Mouse (Mus musculus) heart, adult 11 months (tissue): ENCODE measurements around the gene Ilf2.

ENCODE experiments used
- DNase-seq: peaks from one replicate; pipeline ENCODE4 v3.0.0; 2022

Ilf2 gene

GRCm38 (mm10) chr3:90464552-90465080, 11.3 kb upstream of the Ilf2 start:
- peak; percentile 95 for DNase-seq

GRCm38 (mm10) chr3:90465081-90465685, 10.7 kb upstream of the Ilf2 start:
- DNase-seq, result no peak

DNA sequence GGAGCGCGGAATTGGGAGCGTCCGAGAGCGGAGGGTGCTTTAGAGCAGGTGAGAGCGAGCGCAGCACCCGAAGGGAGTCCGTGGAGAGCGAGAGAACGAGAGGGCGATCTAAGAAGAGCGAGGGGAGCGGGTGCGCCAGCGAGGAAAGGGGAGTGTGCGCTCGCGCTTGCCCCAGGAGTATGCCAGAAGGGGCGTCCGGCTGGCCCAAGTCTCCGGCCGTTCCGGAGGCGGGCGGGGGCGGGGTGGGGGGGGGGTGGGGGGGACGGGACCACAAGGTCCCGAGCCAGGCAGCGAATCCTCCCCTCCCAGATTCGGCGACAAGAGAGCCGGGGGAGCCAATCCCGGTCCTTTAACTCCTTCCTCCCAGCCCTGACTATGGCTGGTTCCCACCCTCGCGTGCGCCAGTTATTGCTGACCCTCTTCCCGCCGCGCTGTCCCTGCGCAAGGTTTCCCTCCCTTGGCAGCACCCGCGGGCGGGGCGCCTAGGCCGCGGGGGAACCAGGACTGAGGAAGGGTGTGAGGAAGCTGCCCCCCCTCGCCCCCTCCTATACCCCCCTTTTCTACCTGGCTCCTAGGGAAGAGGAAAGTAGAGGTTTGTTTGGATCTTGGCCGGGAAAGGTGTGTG, 10.1 kb upstream of the Ilf2 start, which contains the start of gene Npr1:
Npr1 (minus strand) TSS at position 181 of the 625 bp plus-strand sequence.
- DNase-seq, result peak; percentile 98

DNA sequence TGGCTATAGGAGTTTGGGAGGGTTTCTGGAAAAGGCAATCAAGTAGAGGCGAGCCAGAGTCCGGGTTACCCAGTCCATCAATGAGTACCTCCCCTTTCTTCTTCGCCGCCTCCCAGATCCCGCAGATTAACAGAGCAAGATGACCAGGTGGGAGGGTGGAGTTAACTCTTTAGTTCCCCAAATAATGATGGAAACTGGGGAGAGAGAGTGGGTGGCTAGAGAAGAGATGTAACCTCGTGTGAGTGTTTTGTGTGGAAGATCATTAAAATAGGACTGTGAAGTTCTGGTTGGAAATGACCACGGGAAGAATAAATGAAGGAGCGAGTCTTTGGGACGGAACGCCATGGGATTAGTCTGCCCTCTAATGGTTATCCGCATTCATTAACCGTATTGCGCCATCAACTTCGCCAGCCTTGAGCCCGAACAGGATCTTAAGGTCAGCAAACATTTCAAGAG, 9.6 kb upstream of the Ilf2 start:
- peak; percentile 97 for DNase-seq

DNA sequence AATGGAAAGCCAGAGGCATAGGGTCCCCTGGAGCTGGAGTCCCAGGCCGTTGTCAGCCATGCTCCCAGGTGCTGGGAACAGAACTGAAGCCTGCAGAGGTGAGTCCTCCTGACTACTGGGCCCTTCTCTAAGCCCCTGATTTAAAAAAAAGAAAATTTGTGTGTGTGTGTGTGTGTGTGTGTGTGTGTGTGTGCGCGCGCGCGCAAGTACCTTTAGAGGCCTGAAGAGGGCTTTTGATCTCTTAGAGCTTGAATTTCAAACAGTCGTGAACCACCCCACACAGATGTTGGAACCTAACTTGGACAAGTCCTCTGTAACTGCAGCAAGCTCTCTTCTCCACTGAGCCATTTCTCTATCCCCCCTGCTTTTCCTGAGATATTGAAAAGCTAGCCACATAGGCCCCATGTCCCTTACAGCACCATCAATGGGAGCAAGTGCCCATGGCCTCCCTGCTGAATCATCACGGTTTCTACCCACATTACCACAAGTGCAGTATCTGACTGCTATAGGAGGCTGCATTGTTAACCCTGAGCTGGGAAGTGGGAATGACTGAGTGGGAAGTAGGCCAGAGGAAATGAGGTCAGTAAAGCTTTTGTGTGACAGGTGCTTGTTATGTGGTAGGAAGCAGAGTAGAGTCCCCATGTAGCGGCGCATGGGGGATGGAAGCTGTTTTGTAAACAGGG, 8.2 kb upstream of the Ilf2 start:
- DNase-seq, result no peak

- peak; percentile 96 for DNase-seq
Measured at GRCm38 (mm10) chr3:90472213-90472612, 3.7 kb upstream of the Ilf2 start.

DNA sequence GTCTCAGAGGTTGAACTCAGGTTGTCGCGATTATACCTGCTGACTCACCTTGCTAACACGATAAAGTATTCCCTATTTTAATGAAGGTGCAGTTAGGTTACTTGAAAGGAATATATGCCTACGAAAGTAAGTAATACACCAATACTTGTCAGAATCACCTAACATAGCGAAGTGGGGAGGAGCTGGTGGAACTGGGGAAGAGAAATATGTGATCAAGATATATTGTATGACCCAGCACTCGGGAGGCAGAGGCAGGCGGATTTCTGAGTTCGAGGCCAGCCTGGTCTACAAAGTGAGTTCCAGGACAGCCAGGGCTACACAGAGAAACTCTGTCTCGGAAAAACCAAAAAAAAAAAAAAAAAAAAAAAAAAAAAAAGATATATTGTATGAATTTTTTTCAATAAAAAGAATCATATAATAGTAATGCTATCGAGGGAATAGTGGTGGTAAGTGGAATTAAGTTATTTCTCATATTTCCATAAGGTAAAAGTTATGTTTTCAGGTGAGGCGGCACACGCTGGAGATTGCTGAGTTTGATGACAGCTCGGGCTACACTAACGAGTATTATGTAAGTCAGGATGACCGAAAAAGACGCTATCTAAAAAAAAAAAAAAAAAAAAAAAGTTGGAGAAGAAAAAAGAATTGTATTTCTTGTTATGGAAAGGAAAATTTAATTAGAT, 635 bp upstream of the Ilf2 start:
- DNase-seq, result no peak

GRCm38 (mm10) chr3:90486998-90487397, 11.1 kb downstream of the Ilf2 start:
- DNase-seq, result no peak

DNA sequence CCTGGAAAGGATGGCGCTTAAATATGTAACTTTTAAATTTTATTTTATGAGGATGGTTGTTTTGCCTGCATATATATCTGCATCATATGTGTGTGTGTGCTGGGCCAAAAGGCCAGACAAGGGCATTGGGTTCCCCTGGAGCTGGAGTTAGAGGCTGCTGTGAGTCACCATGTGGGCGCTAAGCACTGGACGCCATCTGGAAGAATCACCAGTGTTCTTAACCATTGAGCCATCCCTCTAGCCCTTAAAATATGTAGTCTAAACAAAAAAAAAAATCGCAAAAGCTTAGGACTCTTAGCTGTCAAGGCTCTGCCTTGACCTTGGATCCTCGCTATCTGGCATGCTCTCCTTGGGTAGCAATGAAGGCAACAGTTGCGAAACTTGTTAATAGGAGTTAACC, 12.7 kb downstream of the Ilf2 start:
- peak; percentile 71 for DNase-seq

GRCm38 (mm10) chr3:90490696-90491256, 14.8 kb downstream of the Ilf2 start, which contains the start of gene Snapin:
Gene Snapin (minus strand): TSS chr3:90491033.
- peak; percentile 100 for DNase-seq

GRCm38 (mm10) chr3:90491350-90491749, 15.4 kb downstream of the Ilf2 start:
- peak; percentile 91 for DNase-seq

- DNase-seq, result no peak
Measured at GRCm38 (mm10) chr3:90493831-90494540, 18.1 kb downstream of the Ilf2 start.

DNA sequence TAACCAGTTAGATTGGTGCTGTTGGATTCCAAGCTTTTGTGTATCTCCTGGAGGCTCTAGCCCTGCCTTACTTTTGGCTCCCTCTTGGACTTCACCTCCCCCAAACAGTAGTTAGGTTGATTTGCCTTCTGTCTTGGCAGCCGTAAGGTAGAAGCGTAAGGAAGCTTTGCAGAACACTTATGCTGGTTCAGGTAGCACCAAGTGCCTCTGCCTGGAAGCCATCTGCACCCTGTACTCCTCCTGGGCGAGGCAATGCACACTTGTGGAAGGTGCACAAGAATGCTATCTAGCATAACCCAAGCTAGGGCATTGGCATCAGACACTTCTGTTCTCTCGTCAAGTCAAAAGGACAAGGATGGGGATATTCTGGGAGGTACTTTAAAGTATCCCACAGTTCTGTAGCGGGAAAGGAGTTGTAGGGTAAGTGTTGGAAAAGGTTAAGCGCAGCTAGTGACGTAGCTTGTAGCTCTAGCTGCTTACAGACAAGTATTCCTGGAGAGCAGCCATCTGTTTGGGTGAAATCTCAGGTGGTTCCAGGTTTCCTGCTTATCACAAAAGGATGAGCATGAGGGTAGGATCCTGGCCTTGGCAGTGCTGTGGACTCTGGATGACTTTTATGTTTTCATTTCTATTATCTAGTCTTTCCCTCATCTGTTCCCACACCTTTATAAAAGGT, 20.1 kb downstream of the Ilf2 start:
- DNase-seq, result peak; percentile 90

DNA sequence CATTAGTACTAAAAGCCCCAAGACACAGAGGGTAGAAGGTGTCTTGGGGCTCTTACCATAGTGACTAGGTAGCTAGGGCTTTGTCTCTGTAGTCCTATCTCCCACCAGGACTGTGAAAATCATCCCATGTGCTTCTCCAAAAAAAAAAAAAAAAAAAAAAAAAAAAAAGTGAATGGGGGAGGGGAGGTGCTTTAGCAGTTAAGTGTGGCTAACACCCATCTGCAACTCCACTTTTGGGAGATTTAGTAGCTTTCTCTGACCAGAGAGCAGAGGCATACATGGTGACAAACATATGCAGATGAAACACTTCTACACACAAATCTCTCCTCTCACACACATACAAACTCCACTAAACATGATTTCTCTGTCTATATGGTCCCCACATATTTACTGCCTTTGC, 21.7 kb downstream of the Ilf2 start:
- DNase-seq, result no peak

DNA sequence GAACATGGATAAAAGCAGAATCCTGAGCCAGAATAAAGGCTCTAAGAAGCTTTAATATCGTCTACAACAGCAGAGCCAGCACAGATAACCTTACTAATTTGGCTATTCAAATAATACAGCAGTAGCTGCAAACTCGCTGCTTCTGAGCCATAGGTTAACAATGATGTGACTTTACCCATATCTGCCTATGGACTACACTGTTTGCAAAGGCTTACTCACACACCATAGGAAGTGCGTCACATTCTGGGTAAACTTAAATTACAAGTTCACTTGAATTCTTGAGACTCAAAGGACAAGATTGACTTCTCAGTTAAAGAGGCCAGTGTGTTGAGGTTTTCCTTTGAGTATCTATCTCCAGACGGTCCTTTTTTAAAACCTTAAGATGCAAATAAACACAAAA, 27.5 kb downstream of the Ilf2 start:
- no peak for DNase-seq

- DNase-seq, result no peak
Measured at GRCm38 (mm10) chr3:90505216-90505615, 29.3 kb downstream of the Ilf2 start.

DNA sequence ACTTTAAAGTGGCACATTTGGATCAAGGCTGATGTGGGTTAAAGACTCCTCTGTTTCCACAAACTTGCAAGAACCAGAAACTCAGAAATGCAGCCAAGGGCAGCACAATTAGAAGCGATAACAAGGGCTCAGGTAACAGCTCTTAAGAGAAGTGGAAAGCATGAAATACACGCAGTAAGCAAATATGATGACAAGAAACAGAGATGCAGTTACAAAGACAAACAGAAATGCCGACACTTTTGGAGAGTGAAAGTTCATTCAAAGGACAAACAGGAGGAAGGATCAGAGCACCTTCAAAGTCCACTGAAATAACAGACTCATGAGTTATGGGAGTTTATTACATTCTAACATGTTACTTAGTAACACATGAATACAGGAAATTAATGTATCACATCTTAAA, 30.4 kb downstream of the Ilf2 start:
- DNase-seq, result no peak

DNA sequence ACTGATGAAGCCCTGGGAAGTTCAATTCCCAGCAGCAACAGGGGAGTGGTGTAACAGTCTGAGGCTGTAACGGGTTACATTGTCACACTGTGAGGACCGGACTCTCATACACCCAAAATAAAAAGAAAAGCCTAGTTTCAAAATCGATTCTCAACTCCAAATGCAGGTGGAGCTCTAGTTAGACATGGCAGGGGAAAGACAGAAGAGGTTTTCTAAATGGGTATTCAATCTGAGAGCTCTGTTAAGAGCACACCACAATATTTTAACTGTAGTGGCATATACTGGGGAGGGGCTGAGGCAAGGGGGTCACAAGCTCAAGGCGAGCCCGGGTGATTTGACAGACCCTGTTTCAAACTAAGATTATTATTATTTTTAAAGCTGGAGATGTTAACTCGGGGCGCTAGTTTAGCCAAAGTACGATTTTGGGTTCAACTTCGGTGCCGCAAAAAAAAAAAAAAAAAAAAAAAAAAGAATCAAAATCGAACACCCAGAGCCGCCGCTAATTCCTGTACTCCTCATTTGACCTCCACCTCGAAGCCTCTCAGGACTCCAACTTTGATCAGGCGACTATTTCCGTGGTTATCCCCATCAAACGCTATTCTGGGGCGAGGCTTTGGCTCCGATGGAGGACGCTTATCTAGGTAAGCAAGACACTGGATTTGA, 32.5 kb downstream of the Ilf2 start:
- DNase-seq, result no peak

GRCm38 (mm10) chr3:90508950-90509746, 33.2 kb downstream of the Ilf2 start, which contains the start of gene Chtop:
Gene Chtop (minus strand): TSS chr3:90509498.
- DNase-seq, result peak; percentile 100

GRCm38 (mm10) chr3:90509747-90510123, 33.8 kb downstream of the Ilf2 start:
- DNase-seq, result no peak
